Mouse (Mus musculus): ENCODE results near the gene Smug1. TPM values are rescaled to one million over a fixed set of nuclear protein-coding genes. Genes with fewer than 3 reads are reported as not detected.

Gene Smug1
- 10.9 and 17.6 TPM in 2 replicates for total RNA-seq (2021)
- long read RNA-seq, experiment 1, partial matches to known transcripts: 20 of 24 reads
- long read RNA-seq, experiment 1, other reads (novel, unspliced or antisense): 3 of 24 reads
- long read RNA-seq, experiment 2, partial matches to known transcripts: 16 of 21 reads
- long read RNA-seq, experiment 2, other reads (novel, unspliced or antisense): 1 of 21 reads

DNA sequence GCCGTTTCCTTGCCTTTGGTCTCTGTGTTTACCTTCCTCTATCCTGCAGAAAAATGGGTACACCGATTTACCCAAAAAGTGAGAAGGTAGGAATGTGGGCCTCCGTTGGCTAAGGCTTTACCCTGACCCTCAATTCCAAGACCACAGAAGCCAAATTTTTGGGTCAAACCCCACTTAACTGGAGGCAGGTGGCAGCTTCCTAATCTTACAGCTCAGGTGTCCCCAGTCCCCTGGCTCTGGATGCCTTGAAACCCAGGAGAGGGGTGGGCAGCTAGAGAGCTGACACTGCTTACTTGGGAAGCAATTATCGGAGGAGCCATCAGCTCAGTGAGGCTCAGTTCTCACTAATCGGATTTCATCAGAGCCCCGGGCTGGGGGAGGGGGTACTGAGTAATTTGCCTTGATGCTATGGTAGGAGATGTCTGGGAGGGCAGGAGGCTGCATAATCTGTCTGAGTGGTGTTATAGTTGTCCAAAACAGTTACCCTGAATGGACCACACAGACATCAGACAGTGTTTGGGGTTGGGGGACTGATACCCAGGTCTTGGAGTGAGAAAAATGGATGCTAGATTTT, at the start of gene Smug1:
Gene Smug1 (minus strand): TSS at position 51 of the 574 bp plus-strand sequence.
- no peak for DNase-seq

DNA sequence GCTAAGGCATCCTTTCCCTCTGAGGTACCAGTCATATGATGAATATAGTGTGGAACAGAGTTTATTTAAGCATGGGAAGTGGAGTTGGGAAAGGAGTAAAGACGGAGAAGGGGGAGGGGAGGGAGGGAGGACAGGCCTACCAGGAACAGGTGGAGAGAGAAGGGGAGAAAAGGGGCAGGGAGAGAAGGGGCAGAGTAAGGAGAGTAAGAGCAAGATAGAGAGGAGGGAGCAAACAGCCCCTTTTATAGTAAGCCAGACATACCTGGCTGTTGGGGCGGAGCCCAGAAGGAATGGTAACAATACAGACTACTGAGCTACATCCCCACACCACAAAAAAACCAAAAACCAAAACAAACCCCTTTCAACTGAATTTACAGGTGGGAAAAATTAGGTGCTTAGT, 49.2 kb upstream of the Smug1 start:
- no peak for DNase-seq

DNA sequence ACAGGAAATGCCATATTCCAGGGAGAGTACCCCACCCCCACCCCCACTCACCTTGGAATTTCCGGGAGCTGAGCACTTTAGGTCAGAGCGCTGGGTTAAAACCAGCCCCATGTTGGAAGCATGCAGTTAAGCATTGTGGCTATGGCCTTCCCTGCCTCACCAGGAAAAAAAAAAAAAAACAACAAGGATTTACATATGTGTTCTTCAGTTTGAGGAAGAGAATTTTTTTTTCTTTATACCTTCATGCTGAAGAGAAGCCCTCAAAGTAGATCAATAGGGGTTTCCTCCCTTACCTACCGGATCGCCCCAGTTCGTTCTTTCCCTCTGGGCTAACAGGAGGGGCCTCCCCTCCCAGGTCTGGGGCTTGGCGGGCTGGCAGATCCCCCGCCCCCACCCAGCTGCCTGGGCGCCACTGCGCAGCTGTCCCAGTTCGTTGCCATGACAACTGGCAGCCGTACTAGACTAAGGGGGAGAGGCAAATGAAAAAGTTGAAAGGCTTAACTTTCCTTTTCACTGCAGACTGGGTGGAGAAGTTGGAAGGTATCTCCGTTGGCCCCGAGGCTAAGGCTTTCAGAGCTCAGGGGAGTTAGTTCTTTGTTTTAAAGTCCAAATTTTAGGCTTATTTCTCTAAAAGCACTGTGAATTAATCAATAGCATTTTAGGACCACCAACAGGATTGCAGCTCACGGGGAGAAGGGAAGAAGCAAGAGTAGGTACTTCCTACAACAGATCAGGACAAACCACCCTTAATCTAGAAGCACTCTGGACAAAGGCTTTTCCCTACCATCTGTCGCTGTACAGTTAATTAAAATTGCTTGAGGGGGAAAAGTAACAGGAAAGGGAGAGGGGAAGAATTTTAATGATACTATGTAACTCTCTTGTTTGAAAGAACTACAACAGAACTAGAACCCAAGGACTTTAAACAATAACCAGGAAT, 48.3 kb upstream of the Smug1 start:
- DNase-seq: peak; percentile 94

DNA sequence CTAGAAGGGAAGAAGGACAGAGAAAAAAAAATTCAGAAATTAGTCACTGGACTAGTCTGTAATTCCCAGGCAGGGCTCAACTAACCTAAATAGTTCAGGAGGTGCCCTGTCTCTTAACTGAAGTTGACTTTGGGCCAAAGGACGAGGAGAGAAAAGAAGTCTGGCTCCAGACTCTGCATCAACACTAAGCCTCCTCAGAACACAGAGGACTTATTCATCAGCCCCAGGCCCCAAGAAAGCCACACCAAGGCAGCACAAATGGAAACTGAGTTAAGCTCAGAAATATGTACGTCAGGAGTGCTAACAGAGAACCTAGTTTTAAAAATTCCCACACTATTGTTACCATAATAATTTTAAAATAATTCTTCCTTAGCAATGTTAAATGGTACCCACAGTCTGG, 47.3 kb upstream of the Smug1 start:
- no peak for DNase-seq

DNA sequence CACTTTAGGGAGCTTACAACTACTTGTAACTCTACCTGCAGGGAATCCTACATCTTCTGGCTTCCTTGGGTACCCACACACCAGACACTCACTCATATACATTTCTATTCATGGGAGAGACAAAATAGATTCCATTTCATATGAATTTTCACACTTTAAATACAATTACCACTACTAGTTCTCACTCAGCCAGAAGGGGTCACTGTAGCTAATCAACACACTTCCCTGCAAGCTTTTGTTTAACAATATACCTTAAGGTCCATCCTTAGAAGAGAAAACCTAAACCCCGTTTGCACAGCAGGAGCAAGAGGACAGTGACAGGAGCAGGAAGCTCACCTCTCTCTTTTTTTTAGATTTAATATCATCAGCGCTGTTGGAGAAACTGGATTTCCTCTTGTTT, 38.3 kb upstream of the Smug1 start:
- no peak for DNase-seq

DNA sequence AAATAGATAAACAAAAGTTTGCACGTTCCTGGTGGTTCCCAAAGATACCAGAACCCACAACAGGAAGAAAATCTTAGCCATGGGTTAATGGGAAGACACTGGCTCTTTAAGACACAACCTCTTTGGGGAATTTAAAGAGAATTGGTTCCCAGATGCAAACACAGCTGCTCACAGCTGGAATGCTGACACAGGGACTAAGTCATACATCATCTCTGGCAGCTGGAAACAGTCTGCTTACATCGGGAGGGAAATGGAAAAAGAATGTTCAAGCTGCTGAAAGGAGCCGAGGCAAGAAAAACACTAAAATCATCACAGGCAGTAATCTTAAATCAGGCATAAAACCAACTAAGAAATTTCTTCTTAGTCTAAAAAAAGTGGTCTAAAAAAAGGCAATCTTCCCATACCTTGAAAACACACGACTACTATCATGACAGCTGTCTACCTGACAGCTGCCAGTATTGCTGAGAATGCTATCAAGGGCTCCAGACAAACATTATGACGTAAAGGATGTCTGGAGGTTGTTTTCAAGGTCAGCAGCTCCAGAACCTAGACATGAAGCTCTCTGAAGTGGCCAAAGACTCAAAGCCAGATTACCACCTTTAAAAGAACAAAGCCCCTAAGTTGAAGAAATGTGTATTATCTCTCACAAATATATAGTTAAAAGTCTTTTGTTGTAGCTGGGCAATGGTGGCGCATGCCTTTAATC, 35.3 kb upstream of the Smug1 start:
- DNase-seq: no peak

DNA sequence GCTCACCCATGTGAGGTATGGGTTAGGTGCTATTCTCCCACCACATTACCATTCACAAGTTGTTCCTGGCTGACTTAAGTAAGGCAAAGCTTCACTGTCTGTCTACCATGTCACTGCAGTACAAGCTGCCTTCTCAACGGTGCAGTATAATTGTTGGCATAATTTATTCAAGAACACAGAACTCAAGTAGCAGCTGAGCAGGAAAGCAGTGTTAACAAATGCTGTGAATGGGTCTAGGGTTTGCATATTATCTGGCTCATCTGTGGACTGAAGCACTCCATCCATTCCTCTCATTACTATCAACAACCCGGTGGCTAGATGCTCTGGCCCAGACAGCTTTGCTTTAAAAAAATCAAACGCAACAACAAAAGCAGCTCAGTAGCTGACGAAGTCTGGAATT, 30.9 kb upstream of the Smug1 start:
- no peak for DNase-seq

DNA sequence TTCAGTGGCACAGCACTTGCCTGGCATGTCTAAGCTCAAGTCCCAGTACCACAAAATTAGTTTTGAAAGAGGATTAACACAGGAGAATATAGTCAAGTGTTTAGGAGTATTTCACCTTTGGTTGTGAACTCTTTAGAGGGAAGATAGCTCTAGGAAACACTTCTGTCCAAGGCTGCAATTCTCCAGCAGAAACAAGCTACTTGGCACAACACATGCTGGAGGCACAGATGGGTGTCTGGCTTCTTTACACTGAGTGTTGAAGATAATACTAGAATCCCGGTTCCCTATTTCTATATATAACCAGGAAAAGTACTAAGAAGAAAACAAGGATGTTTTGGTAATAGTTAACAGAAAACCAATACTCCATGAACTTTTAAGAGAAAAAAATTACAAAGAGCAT, 29.9 kb upstream of the Smug1 start:
- DNase-seq: no peak

DNA sequence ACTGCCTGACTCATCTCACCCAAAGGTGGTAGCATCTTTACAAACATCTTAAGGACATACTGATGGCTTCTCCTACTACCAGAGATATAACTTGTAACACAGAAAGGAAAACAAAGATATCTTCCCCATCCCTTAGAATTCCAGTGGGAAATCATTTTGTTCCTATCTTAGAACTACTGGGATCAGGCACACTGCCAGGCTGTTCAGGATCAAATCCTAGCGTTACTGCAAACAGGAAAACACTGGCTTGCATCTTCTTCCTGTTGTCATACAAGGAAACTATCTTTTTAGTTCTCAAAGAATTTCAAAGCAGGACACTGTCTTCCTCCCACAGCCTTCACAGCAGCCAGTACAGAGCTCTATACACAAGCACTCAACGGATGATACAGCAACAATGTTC, 26.7 kb upstream of the Smug1 start:
- DNase-seq: peak; percentile 51

DNA sequence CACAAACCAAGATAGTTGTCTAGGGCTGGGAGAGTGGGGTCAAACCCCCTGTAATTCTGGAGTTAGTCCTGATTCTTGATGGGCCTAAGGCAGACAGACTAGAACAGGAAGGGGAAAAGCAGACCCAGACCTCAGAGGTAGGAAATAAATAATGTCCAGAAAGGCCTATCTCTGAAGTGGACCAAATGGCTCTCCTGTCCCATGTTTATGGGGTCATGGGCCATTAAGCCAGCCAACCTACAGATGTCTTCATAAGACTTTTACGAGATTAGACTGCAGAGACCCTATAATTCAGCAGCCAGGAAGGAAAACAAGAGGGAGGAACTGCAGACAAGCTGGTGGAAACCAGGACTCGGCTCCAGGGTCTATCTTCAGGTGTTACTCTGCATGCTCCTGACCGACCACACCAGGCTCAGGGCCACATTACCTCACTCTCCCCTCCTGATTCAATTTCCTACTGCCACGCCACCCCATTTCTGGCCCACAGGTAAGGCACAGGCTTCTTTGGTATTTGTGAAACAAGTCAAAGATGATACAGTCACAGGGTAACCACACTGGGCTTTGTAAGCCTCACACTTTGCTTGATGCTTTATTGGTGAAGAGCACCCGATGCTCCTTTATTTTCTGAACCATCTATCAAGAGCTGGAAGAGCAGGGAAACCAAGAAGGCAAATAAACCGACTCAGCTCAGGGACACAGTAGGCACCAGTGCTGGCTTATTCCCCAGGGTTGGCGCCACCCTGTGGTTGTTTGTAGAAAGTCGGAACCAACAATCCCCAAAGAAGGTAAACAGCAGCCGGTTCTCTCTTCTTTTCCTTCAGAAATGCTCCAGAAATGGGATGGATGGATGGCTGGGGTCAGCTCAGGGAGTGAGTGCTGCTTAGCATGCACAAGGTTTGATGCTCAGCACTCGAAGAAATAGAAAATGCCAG, 23.9 kb upstream of the Smug1 start:
- DNase-seq: peak; percentile 79

DNA sequence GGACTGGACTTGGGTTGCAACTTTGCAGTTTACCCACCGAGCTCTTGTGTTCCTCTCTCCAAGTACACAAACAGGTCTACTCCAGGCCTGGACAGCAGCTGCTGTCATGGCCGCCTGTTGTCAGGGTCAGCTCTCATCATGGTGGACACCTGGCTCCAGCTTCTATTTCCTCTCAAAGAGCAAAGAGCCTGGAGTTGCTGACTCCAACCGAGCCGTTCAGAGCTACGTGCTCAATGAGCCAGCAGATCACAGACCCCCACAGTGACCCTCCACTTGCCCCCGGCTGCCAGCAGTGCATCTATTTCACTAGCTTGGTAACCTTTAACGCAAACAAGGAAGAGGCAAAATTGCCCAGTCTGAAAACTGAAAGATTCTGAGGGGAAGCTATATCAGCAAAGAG, 23.2 kb upstream of the Smug1 start:
- no peak for DNase-seq

DNA sequence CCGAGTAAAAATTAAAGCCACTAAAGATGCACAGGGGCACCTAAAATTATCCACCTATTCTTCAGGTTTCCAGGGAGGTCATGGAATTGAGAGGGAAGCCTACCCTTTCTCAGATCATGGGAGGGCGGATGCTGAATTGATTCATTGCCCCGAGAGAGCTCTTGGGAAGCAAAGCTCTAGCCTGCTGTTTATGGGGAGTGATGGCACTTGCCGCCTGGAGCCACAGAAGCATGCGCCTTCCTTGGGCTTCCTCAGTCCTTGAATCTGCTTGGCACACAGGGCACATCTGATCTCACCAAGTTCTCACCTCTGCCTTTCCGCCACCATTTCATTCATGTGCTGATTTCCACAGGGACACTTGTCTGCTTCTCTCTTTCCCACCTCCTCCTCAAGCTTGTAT, 20.9 kb upstream of the Smug1 start:
- no peak for DNase-seq

DNA sequence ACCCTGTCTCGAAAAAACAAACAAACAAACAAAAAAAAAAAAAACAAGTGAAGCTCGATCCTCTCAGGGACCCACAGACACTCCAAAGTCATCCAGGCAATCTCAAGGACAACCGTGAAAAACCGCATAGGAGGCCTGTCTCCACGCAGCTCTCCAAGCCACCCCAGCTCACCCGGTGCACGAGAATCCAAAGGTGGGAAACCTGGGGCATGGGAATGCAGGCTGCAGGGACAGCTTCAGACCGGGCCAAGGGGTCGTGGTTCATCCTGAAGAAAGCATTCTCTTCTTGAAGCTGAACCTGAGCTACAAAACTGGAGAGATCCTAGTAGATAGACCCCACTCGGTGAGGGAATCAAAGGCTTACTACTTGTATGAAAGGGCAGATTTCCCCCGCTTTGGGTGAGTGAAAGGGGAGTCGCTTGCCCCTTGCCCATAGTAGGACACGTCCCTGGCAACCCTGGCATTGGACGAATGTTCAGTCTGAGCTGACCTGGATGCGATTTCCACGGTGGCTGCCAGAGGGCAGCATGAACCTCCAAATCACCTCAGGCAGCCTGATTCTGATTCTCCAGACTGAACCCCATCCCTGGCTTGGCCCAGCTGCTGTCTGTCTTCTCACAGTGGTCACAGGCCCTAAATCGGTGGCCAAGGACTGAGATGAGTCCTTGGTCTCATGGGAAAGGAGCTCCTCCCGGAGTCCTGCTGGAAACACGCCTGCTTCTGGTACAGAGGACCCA, 18.7 kb upstream of the Smug1 start:
- DNase-seq: peak; percentile 77

DNA sequence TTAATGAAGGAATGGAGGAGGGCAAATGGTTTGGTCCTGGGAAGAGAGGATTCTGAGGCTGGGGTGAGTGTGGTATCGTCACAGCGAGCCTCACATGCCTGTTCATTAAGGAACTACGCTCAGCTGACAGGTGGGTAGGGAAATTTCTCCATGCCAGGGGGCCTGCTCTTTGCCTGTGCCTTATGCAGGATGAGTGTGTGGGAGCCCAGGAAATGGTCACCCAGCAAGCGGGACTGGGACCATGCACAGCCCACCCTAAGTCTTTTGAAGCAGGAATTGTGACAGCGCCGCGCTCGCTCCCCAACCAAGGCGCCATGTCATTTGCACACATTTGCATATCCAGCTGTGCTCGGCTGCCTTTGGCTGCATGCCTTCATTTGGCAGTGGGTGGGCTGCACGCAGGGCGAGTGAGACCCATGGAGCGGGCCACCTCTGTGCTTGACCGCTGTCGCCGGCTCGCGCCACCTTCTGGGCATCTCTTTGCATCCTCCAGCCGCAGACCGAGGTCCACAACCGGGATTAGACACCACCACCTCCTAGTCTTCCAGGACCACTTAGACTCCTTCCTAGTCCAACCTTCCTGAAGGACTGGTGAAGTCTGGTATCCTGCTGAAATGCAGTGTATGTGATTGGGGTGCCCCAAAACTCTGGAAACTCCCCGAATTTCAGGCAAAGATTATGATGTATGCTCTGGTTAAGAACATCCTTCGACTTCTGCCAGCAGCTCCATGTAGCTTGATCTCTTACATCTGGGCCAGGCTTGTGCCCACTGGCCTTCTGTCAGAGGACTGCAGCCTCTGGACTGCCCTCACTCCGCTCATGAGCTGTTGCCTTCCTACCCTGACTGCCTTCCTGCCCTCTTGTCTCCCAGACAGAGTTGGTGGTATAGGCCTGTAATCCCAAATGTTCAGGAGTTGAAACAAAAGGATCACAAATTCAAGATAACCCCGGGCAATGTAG, 17.0 kb upstream of the Smug1 start:
- DNase-seq: peak; percentile 45

DNA sequence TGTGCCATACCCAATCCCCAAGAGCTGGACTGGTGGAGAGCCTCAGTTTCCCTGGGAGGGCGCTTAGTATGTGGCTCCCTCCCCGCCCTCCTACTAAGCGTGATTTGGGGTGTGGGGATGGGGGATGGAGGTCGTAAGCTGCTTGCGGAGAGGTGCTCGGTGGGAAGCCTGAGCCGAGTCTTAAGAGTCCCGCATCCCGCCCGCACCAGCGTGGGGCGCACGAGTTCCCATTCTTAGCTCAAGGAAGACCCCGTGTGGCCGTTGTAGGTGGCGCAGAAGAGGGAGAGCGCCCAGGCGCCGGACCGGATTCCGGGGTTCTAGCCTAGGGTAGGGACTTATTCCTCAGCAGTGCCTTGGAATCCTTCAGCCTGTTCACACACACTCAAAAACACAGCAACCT, 16.2 kb upstream of the Smug1 start:
- peak; percentile 84 for DNase-seq

DNA sequence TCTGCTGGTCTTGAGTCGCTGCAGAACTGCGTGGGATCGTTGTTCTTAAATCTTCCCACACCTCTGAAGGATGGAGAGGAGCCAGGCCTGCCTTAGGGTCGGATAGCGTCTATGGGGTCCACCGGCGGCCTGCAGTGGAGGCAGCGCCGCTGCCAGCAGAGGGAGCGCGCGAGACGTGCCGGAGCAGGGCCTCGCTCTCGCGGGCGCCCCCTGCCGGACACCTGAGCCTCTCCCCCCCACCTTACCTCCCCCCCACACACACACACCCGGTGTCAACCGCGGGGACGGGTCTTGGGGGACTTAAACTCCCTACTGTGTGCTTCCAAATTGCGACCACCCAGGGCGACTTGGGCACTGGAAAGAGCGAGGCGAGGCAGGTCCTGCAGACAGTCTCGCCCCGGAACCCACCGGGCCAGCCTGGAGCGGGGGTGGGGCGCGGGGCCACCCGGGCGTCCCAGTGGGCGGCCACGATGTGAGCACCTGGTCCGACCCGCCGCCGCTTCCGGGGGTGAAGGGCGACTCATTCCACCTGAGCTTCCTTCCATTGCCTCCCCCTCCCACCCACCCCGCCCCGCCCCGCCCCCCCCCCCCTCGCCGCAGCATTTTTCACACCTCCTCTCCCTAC, 15.4 kb upstream of the Smug1 start:
- DNase-seq: peak; percentile 93

DNA sequence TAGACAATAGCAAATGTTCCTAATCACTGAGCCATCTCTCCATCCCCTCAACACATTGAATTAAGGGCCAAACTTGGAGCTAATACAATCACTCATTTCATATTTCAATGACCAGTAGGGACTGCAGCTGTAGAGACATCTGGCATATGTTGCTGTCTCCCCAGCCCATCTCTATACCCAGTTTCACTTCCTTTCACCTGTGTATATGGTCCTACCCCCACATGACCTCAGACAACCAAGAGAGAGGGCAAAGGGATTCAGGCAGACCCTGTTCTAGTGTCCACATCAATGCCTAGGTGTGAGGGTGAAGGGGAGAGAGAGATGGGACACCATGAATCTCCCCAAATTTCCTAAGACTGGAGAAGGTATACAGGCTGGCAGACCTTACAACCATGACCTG, 13.5 kb upstream of the Smug1 start:
- DNase-seq: no peak

DNA sequence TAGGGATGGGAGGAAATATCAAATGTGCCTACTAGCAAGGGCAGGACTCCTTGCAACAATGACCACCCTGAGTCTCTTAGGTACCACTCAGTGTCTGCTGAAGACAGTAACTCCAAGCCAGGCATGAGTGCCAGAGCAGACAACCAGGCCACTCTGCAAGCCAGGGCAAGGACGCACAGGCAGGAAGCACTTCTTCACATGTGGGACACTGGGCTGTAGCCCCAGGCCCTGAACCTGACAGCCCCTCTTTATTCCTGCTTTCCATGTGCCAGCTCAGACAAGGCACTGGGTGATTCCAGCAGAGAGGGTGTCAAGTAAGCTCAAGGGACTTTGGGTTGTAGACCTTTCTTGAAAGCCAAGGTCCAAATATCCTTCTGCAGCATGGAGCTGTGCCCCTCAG, 11.9 kb upstream of the Smug1 start:
- no peak for DNase-seq

DNA sequence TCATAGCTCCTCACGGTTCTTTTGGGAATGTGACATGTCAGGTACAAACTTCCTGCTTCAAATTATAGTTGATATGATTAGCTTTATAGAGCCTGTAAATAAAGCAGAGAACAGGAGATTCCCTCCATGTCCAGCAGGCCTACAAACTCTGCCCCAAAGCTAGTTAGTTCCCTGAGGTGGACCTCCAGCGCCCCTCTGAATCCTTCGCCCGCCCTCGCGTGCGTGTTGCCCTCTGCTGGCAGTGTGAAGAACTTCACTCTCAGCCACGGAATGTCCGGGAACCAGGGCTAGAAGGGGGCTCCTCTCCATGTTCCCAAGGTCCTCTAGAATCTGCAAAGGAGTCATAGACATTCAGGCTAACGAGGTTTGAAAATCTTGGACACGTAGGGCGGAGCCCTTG, 11.2 kb upstream of the Smug1 start:
- peak; percentile 61 for DNase-seq

All from adrenal gland, postnatal 14 days (tissue).